Mouse (Mus musculus) natural killer cell, adult 2 months (primary cell): ENCODE measurements around the gene Odf3l2.

ENCODE experiments used
- DNase-seq, 2 experiments: peaks; one replicate each; pipeline ENCODE4 v3.0.0; 2022; ENCODE audit warnings: low spot score in 2 of 2

Gene Odf3l2

GRCm38 (mm10) chr10:79645711-79646110, at the start of gene Odf3l2:
Odf3l2 (minus strand) TSS chr10:79645738.
- no peak for DNase-seq

GRCm38 (mm10) chr10:79694379-79694655, 48.8 kb upstream of the Odf3l2 start:
- DNase-seq: no peak

GRCm38 (mm10) chr10:79693580-79694378, 48.2 kb upstream of the Odf3l2 start:
- DNase-seq: no peak

GRCm38 (mm10) chr10:79691986-79692548, 46.5 kb upstream of the Odf3l2 start:
- peak; percentile 73 to 86 for DNase-seq

- DNase-seq: peak in 1 of 2 experiments; percentile 47
These were observed 43.6 kb upstream of the Odf3l2 start for GRCm38 (mm10) chr10:79689178-79689577.

GRCm38 (mm10) chr10:79688720-79689119, 43.2 kb upstream of the Odf3l2 start, which contains the start of gene Gzmm:
Gzmm (plus strand) TSS chr10:79689020.
- DNase-seq: no peak

GRCm38 (mm10) chr10:79687513-79687912, 42.0 kb upstream of the Odf3l2 start:
- no peak for DNase-seq

- DNase-seq: no peak
These were observed 41.2 kb upstream of the Odf3l2 start for GRCm38 (mm10) chr10:79686691-79687090.

GRCm38 (mm10) chr10:79686219-79686618, 40.7 kb upstream of the Odf3l2 start:
- no peak for DNase-seq

- DNase-seq: no peak
These were observed 39.4 kb upstream of the Odf3l2 start for GRCm38 (mm10) chr10:79684770-79685600.

GRCm38 (mm10) chr10:79683726-79684640, 38.4 kb upstream of the Odf3l2 start:
- no peak for DNase-seq

GRCm38 (mm10) chr10:79682916-79683582, 37.5 kb upstream of the Odf3l2 start:
- DNase-seq: peak in 1 of 2 experiments; percentile 51

GRCm38 (mm10) chr10:79682551-79682915, 37.0 kb upstream of the Odf3l2 start:
- no peak for DNase-seq

GRCm38 (mm10) chr10:79681591-79682245, 36.2 kb upstream of the Odf3l2 start, which contains the start of gene Cdc34:
Cdc34 (plus strand) TSS chr10:79682195.
- DNase-seq: peak; percentile 98 to 99

GRCm38 (mm10) chr10:79680606-79681495, 35.3 kb upstream of the Odf3l2 start:
- no peak for DNase-seq

- DNase-seq: no peak
These were observed 30.0 kb upstream of the Odf3l2 start for GRCm38 (mm10) chr10:79675346-79676035.

GRCm38 (mm10) chr10:79673054-79673453, 27.5 kb upstream of the Odf3l2 start:
- no peak for DNase-seq

GRCm38 (mm10) chr10:79672088-79672455, 26.5 kb upstream of the Odf3l2 start:
- no peak for DNase-seq
